Mouse (Mus musculus): ENCODE measurements at regions not wholly inside any gene's neighbourhood (a gene's known extent, or its start where the extent isn't known, plus 50 kb on each side); places are given as distances from the start of the nearest gene placed in this dataset.
A peak's percentile ranks its signal among the peaks of the same experiment; 100 is the strongest.

- Histone ChIP-seq H3K9ac (replicated peaks; ENCODE audit: low read length) (no peak overlapping the region), H3K4me2 (replicated peaks; ENCODE audit: low read depth, low read length) (no peak overlapping the region), H3K4me1 (ENCODE audit: insufficient read depth, low read length) (peaks cover 27% of the 10 kb centered on the region), H3K9me3 (ENCODE audit: low read length) (no peaks in the 10 kb centered on the region), H3K36me3 (ENCODE audit: insufficient read depth, low read length) (no peaks in the 10 kb centered on the region), H3K27me3 (ENCODE audit: insufficient read depth, low read length) (no peaks in the 10 kb centered on the region), H3K27ac (ENCODE audit: low read length) (no peak overlapping the region), H3K4me3 (ENCODE audit: low read length) (no peak overlapping the region)
- WGBS = 89% methylated on average over 3 of the region's 3 CpGs
- no peak for ATAC-seq (ENCODE audit: low FRiP score, low TSS enrichment)
These were observed 49.9 kb upstream of the Nepro start for GRCm38 (mm10) chr16:44674198-44674597.

DNA sequence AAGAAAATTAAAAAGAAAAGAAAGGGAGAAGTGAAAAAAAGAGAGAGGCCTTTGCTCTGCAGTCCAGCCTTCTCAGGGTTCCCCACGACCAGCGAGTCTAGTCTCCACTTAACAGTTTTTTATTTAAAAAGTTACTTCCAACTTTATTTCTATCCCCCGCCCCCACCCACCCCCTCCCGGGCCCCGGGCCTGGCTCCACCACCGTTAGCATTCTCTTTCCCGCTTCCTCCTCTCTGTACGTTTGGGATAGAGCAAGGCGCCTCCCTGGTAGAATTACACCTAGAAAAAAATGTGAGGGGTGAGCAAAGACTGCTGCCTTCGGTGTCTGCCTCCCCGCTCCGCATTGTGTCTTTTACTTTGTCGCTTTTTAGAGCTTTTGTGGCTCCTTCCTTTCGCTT lies 51.7 kb upstream of the Nepro start:
- Histone ChIP-seq H3K4me3 (ENCODE audit: low read length) (0 out of 2 replicates have a peak overlapping the region, but pooled peaks have one; percentile 9), H3K9ac (replicated peaks; ENCODE audit: low read length) (peak overlapping the region; percentile 53), H3K27me3 (ENCODE audit: insufficient read depth, low read length) (no peaks in the 10 kb centered on the region), H3K9me3 (ENCODE audit: low read length) (no peaks in the 10 kb centered on the region), H3K4me2 (replicated peaks; ENCODE audit: low read depth, low read length) (peak overlapping the region; percentile 44), H3K4me1 (ENCODE audit: insufficient read depth, low read length) (peaks cover 20% of the 10 kb centered on the region), H3K27ac (ENCODE audit: low read length) (peak overlapping the region; percentile 41; the same call in 1 of the 2 replicates), H3K36me3 (ENCODE audit: insufficient read depth, low read length) (no peaks in the 10 kb centered on the region)
- WGBS = 9% methylated on average over 14 of the region's 14 CpGs
- ATAC-seq (ENCODE audit: low FRiP score, low TSS enrichment) = peak; percentile 68; the same call in 1 of the 2 replicates

DNA sequence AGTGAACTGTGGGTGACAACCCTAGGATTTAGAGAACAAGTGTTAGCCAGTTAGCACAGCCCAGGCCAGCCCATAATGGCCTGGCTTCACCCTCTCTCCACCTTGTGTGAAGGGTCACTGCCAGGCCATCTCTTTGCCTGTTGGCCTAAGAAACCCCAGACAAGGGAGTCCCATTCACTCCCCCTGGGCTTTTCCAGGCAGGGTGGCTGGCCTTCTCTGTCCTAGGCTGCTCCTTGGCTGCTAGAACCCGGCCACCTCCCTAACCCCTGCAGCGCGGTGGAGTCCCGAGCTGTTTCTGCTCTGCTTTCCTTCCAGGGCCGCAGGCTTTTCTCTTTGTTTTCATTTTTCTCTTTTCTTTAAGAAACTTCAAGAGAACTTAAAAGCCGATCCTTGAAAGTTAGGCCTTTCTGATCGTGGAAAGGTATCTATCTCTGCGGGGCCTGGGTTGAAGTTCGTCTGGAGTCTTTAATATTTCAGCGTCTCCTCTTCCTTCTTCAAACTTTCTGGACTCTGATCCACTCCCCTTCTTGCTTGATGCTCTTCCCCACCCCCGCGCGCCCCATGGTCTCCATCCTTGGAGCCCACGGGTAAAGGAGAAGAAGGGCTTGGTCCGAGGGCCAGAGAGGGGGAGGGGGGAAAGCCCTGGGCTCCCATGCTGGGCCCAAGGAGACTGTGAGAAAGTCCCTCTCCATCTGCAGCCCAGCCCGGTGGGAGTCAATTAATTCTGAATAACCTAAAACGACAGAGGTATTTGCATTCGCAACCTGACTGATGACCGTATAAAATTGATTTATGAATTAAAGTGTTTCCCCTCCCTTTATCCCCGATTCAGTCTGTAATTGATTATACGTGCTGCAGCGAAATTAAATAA lies 52.3 kb upstream of the Nepro start:
- Histone ChIP-seq H3K27ac (ENCODE audit: low read length) (peak overlapping the region; percentile 73), H3K4me1 (ENCODE audit: insufficient read depth, low read length) (peaks cover 27% of the 10 kb centered on the region), H3K4me2 (replicated peaks; ENCODE audit: low read depth, low read length) (peak overlapping the region; percentile 44), H3K4me3 (ENCODE audit: low read length) (no peak overlapping the region), H3K36me3 (ENCODE audit: insufficient read depth, low read length) (no peaks in the 10 kb centered on the region), H3K9ac (replicated peaks; ENCODE audit: low read length) (peak overlapping the region; percentile 55), H3K27me3 (ENCODE audit: insufficient read depth, low read length) (no peaks in the 10 kb centered on the region), H3K9me3 (ENCODE audit: low read length) (no peaks in the 10 kb centered on the region)
- 16% methylated on average over 22 of the region's 22 CpGs for WGBS
- peak; percentile 76 for ATAC-seq (ENCODE audit: low FRiP score, low TSS enrichment)

DNA sequence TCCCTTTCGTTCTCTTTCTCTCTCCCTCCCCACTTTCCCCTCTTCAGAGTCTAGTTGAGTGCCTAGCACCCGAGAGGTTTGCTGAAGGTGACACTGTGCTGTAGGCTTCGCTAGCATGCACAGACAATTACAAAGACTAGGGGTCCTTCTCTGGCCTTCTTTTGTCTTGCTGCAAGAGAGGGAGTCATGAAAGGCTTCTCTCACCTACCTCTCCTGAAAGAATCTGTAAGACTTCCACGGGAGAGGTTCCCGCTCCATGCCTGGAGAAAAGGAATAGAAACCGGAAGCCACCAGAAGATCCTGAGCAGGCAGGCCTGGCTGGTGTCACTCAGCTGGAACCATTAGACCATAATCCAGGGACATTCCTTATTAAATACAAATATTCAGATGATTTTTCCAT lies 56.0 kb upstream of the Nepro start:
- H3K27me3 ChIP-seq (ENCODE audit: insufficient read depth, low read length) = no peaks in the 10 kb centered on the region
- no peak overlapping the region for H3K27ac ChIP-seq (ENCODE audit: low read length)
- 88% methylated on average over 6 of the region's 6 CpGs for WGBS
- no peaks in the 10 kb centered on the region for H3K9me3 ChIP-seq (ENCODE audit: low read length)
- ATAC-seq (ENCODE audit: low FRiP score, low TSS enrichment) = no peak
- no peaks in the 10 kb centered on the region for H3K36me3 ChIP-seq (ENCODE audit: insufficient read depth, low read length)
- H3K4me3 ChIP-seq (ENCODE audit: low read length) = no peak overlapping the region
- no peak overlapping the region for H3K9ac ChIP-seq (replicated peaks; ENCODE audit: low read length)
- H3K4me1 ChIP-seq (ENCODE audit: insufficient read depth, low read length) = peaks cover 33% of the 10 kb centered on the region
- H3K4me2 ChIP-seq (replicated peaks; ENCODE audit: low read depth, low read length) = no peak overlapping the region

GRCm38 (mm10) chr16:44667118-44667517 lies 57.0 kb upstream of the Nepro start:
- H3K27ac ChIP-seq (ENCODE audit: low read length) = peak overlapping the region; percentile 11; the same call in 1 of the 2 replicates
- peaks cover 25% of the 10 kb centered on the region for H3K4me1 ChIP-seq (ENCODE audit: insufficient read depth, low read length)
- no peak overlapping the region for H3K4me3 ChIP-seq (ENCODE audit: low read length)
- no peaks in the 10 kb centered on the region for H3K9me3 ChIP-seq (ENCODE audit: low read length)
- H3K27me3 ChIP-seq (ENCODE audit: insufficient read depth, low read length) = no peaks in the 10 kb centered on the region
- WGBS = 18% methylated on average over 6 of the region's 6 CpGs
- no peak overlapping the region for H3K4me2 ChIP-seq (replicated peaks; ENCODE audit: low read depth, low read length)
- no peaks in the 10 kb centered on the region for H3K36me3 ChIP-seq (ENCODE audit: insufficient read depth, low read length)
- no peak overlapping the region for H3K9ac ChIP-seq (replicated peaks; ENCODE audit: low read length)
- no peak; the same call in 1 of the 2 replicates for ATAC-seq (ENCODE audit: low FRiP score, low TSS enrichment)

- H3K4me2 ChIP-seq (replicated peaks; ENCODE audit: low read depth, low read length) = no peak overlapping the region
- no peak overlapping the region for H3K4me3 ChIP-seq (ENCODE audit: low read length)
- H3K9ac ChIP-seq (replicated peaks; ENCODE audit: low read length) = no peak overlapping the region
- H3K9me3 ChIP-seq (ENCODE audit: low read length) = no peaks in the 10 kb centered on the region
- no peaks in the 10 kb centered on the region for H3K27me3 ChIP-seq (ENCODE audit: insufficient read depth, low read length)
- WGBS = 28% methylated on average over 7 of the region's 7 CpGs
- no peak overlapping the region; the same call in 1 of the 2 replicates for H3K27ac ChIP-seq (ENCODE audit: low read length)
- H3K36me3 ChIP-seq (ENCODE audit: insufficient read depth, low read length) = no peaks in the 10 kb centered on the region
- ATAC-seq (ENCODE audit: low FRiP score, low TSS enrichment) = peak; percentile 58; the same call in 1 of the 2 replicates
- peaks cover 18% of the 10 kb centered on the region for H3K4me1 ChIP-seq (ENCODE audit: insufficient read depth, low read length)
These were observed 57.6 kb upstream of the Nepro start for GRCm38 (mm10) chr16:44666431-44666997.

- Histone ChIP-seq H3K9me3 (ENCODE audit: low read length) (no peaks in the 10 kb centered on the region), H3K36me3 (ENCODE audit: insufficient read depth, low read length) (no peaks in the 10 kb centered on the region), H3K4me3 (ENCODE audit: low read length) (no peak overlapping the region), H3K27me3 (ENCODE audit: insufficient read depth, low read length) (no peaks in the 10 kb centered on the region), H3K9ac (replicated peaks; ENCODE audit: low read length) (no peak overlapping the region), H3K4me2 (replicated peaks; ENCODE audit: low read depth, low read length) (no peak overlapping the region), H3K4me1 (ENCODE audit: insufficient read depth, low read length) (peaks cover 13% of the 10 kb centered on the region; the same call in 1 of the 2 replicates), H3K27ac (ENCODE audit: low read length) (no peak overlapping the region)
- WGBS = 21% methylated on average over 9 of the region's 9 CpGs
- ATAC-seq (ENCODE audit: low FRiP score, low TSS enrichment) = peak; percentile 30; the same call in 1 of the 2 replicates
These were observed 58.6 kb upstream of the Nepro start for GRCm38 (mm10) chr16:44665491-44665931.

DNA sequence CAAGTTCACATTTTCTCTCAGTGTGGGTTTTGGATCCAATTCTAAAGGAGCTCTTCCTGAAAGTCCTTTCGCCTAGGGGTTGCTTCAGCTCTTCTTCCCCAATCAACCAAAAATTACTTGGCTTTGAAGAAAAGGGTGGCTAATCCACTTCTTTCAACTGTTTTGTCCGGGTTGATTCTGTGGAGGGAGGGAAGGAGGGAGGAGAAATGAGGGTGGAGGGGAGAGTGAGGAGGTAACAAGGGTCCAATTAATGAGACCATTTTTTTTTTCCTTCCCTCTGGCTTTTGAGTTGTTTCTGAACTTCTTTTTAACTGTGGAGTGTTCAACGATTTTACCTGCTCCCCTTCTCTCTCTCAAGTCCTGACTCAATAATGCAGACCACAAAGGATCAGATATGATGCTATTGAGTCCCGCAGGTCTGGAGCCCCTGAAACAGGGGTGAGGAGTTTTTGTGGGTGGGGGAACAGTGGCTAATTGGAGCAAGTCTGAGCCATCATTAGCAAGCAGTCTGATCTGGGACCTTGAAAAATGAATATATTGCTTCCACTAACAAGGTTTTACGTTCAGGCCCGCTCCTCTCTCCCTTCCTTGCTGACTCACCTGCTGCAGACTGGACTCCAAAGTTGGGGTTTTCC lies 61.0 kb upstream of the Nepro start:
- H3K4me1 ChIP-seq (ENCODE audit: insufficient read depth, low read length) = peaks cover 13% of the 10 kb centered on the region; the same call in 1 of the 2 replicates
- H3K27ac ChIP-seq (ENCODE audit: low read length) = no peak overlapping the region
- no peaks in the 10 kb centered on the region for H3K9me3 ChIP-seq (ENCODE audit: low read length)
- no peak overlapping the region for H3K4me3 ChIP-seq (ENCODE audit: low read length)
- no peak overlapping the region for H3K4me2 ChIP-seq (replicated peaks; ENCODE audit: low read depth, low read length)
- no peaks in the 10 kb centered on the region for H3K27me3 ChIP-seq (ENCODE audit: insufficient read depth, low read length)
- 72% methylated on average over 6 of the region's 6 CpGs for WGBS
- no peaks in the 10 kb centered on the region for H3K36me3 ChIP-seq (ENCODE audit: insufficient read depth, low read length)
- ATAC-seq (ENCODE audit: low FRiP score, low TSS enrichment) = no peak
- H3K9ac ChIP-seq (replicated peaks; ENCODE audit: low read length) = no peak overlapping the region

DNA sequence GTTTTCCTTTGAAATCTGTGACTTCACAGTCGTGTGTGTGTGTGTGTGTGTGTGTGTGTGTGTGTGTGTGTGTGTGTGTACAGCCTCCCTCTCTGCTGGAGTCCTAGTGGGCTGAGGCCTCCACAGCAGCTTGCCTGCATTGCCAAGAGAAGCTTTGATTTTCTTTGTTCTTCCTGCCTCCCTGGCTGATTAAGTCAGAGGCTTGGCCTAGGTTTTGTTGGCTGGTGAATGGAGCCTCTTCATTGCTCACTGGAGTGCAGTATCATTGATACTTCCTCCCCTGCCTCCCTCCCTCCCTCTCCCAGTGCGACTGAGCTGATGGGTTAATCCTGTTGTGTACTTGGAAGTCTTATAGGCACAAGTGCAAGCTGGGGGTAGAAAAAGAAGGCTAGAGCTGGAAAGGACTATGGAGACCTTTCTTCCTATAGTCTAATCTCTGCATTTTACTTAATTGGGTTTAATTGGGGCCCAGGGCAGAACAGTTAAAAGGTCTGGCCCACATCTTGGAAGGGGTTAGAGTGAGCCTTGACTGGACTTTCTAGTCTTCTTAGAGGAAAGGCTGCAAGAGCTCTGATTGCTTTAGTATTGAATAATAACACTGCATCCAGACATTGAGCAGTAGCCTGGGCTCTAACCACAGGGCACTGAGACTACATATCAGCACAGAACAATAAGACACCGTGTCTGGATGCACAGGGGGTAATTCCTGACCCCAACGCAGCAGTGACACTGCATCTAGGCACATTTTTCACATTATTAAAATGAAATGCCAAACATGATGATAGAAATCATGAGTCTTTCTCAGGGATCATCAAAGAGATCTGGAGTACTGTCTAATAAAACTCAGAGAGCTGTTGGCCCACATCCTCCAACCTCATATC lies 62.9 kb upstream of the Nepro start:
- H3K9me3 ChIP-seq (ENCODE audit: low read length) = no peaks in the 10 kb centered on the region

More for the DNA sequence above, 62.9 kb upstream of the Nepro start:
- ATAC-seq (ENCODE audit: low FRiP score, low TSS enrichment) = no peak
- WGBS = 57% methylated on average over 4 of the region's 4 CpGs
- Histone ChIP-seq H3K36me3 (ENCODE audit: insufficient read depth, low read length) (no peaks in the 10 kb centered on the region), H3K4me2 (replicated peaks; ENCODE audit: low read depth, low read length) (no peak overlapping the region), H3K4me1 (ENCODE audit: insufficient read depth, low read length) (0 out of 2 replicates have a peak, but pooled peaks cover 6% of the 10 kb centered on the region), H3K27me3 (ENCODE audit: insufficient read depth, low read length) (no peaks in the 10 kb centered on the region), H3K27ac (ENCODE audit: low read length) (no peak overlapping the region), H3K9ac (replicated peaks; ENCODE audit: low read length) (no peak overlapping the region), H3K4me3 (ENCODE audit: low read length) (no peak overlapping the region)

Measured in kidney, embryonic 16.5 days (tissue).